Mouse (Mus musculus): ENCODE measurements at regions not wholly inside any gene's neighbourhood (a gene's known extent, or its start where the extent isn't known, plus 50 kb on each side); places are given as distances from the start of the nearest gene placed in this dataset.

DNA sequence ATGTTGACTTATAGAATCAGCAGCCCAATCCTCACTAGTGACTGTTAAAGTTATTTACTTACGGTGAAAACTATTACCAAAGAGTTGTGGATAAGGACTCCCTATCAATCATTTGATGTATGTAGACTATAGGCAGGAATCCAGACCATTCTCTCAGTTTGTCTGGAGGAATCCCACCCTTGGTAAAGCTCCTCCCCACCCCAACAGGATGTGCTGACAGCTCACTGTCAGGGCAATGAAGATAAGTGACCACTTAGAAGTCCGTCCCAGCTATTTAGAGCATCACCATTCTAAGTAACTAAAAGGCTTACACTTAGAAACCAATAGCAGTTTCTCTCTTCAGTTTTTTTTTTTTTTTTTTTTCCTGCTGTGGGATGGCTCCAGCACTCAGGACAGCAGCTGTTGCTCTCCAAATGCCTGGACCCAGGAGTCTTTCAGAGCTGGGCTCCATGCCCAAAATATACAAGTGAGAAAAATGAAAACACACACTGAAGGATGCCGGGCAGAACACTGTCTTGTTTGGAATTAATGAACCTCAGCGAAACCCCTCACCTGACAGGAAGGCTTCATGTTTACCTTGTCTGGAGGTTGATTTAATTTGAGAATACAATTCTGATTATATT lies 58.9 kb upstream of the Iqcj start:
- no peak for TF ChIP-seq POLR2A (IDR thresholded peaks at IDR 0.05; ENCODE audit: low read depth, low read length)
- no peak for TF ChIP-seq TCF12 (IDR thresholded peaks at IDR 0.05; ENCODE audit: low read depth, low read length)
- TF ChIP-seq EP300 (IDR thresholded peaks at IDR 0.05; ENCODE audit: low read length), result no peak
- no peak for TF ChIP-seq MYC (IDR thresholded peaks at IDR 0.05; ENCODE audit: low read depth, low read length)
- TF ChIP-seq E2F4 (IDR thresholded peaks at IDR 0.05; ENCODE audit: insufficient replicate concordance, low read depth, low read length), result no peak
- TF ChIP-seq KAT2A (IDR thresholded peaks at IDR 0.05; ENCODE audit: insufficient replicate concordance, low read length), result no peak
- no peak for TF ChIP-seq ETS1 (conservative IDR thresholded peaks at IDR 0.05; ENCODE audit: low read depth, low read length)
- TF ChIP-seq ZKSCAN1 (IDR thresholded peaks at IDR 0.05; ENCODE audit: borderline replicate concordance, low read depth, low read length), result no peak
- no peak for TF ChIP-seq CTCF (conservative IDR thresholded peaks at IDR 0.05 in 1 of 2, IDR thresholded peaks at IDR 0.05 in 1 of 2; ENCODE audit: low read depth in 2 of 2, low read length in 2 of 2)
- no peak for TF ChIP-seq BHLHE40 (IDR thresholded peaks at IDR 0.05; ENCODE audit: low read depth, low read length)
- TF ChIP-seq MEF2A (IDR thresholded peaks at IDR 0.05; ENCODE audit: borderline replicate concordance, low read depth, low read length), result no peak
- TF ChIP-seq ZNF384 (IDR thresholded peaks at IDR 0.05; ENCODE audit: low read depth, low read length), result no peak
- TF ChIP-seq PAX5 (IDR thresholded peaks at IDR 0.05; ENCODE audit: low read length), result no peak
- TF ChIP-seq USF2 (conservative IDR thresholded peaks at IDR 0.05; ENCODE audit: low read depth, low read length), result no peak

Data from CH12.LX (cell line).